In the genomic region with DNA sequence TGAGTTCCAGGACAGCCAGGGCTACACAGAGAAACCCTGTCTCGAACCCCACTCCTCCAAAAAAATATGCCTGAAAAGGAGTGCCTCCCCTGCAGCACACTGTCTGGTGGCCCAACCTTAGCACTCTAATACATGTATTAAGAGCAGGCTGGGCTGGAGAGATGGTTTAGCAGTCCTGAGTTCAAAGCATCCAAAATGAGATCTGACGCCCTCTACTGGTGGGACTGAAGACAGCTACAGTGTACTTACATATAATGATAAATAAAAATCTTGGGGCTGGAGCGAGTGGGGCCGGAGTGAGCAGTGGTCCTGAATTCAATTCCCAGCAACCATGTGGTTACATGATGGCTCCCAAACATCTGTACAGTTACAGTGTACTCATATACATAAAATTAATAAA, we compare ENCODE assay signal across 10 mouse cellular contexts. TPM values are rescaled to one million over a fixed set of nuclear protein-coding genes. Genes with fewer than 3 reads are reported as not detected.
DNase-seq lines count a peak whose midpoint lies in the region; ATAC-seq and TF ChIP-seq lines count a peak whose summit lies in the region.
"Had no signal": no experiment of that assay in that cellular context is flagged by ENCODE, and none has a peak within 500 bp of the region (broad histone marks: within the 10 kb centered on the region; RNA-seq: fewer than 3 reads in every experiment).

No protein-coding gene starts in this region.

- no peak overlapping the region for H3K9ac ChIP-seq in forebrain, embryonic 16.5 days (replicated peaks; ENCODE audit: low read depth, low read length)
- H3K9ac ChIP-seq: hindbrain, embryonic 14.5 days had no signal

- peaks cover 44% of the 10 kb centered on the region for H3K4me1 ChIP-seq in E14TG2a.4 (replicated peaks; ENCODE audit: low read depth, low read length)
- peaks cover 21% of the 10 kb centered on the region for H3K4me1 ChIP-seq in forebrain, embryonic 16.5 days (replicated peaks; ENCODE audit: control insufficient read depth, insufficient read depth, low read length)

- no peak overlapping the region for H3K4me3 ChIP-seq in layer of hippocampus, adult 2 months
- H3K4me3 ChIP-seq in E14TG2a.4 (replicated peaks; ENCODE audit: low read length), result no peak overlapping the region
- H3K4me3 ChIP-seq in forebrain, embryonic 16.5 days (replicated peaks; ENCODE audit: low read length), result no peak overlapping the region
- H3K4me3 ChIP-seq: limb, embryonic 10.5 days had no signal

- H3K4me2 ChIP-seq in forebrain, embryonic 16.5 days (ENCODE audit: low read length), result no peak overlapping the region
- H3K4me2 ChIP-seq: hindbrain, embryonic 14.5 days had no signal

- no peak overlapping the region for H3K27ac ChIP-seq in layer of hippocampus, adult 2 months
- H3K27ac ChIP-seq in forebrain, embryonic 16.5 days (ENCODE audit: low read length), result no peak overlapping the region
- H3K27ac ChIP-seq: hindbrain, embryonic 14.5 days; limb, embryonic 10.5 days had no signal

- DNase-seq in layer of hippocampus, adult 2 months (ENCODE audit: low spot score in 2 of 2), result no peak
- no peak for DNase-seq in layer of hippocampus, adult 18-20 months (ENCODE audit: low spot score in 2 of 2)
- peak; percentile 13 for DNase-seq in c-Kit-negative CD71-positive TER-119-positive erythroid progenitor cells, embryonic 14.5 days (ENCODE audit: low read depth, low spot score)
- DNase-seq in gastrocnemius, postnatal 14 days, result no peak
- DNase-seq in adrenal gland, postnatal 36 days, result no peak

- peaks cover 3% of the 10 kb centered on the region for H3K27me3 ChIP-seq in E14TG2a.4 (ENCODE audit: insufficient read depth, low read length)
- no peaks in the 10 kb centered on the region for H3K27me3 ChIP-seq in forebrain, embryonic 16.5 days (replicated peaks; ENCODE audit: control insufficient read depth, insufficient read depth, low read length)

- TF ChIP-seq CTCF in layer of hippocampus, adult 2 months (conservative IDR thresholded peaks at IDR 0.05), result peak; percentile 74
- peak; percentile 74 for TF ChIP-seq CTCF in E14TG2a.4 (conservative IDR thresholded peaks at IDR 0.05; ENCODE audit: low read length)

- intact Hi-C loops in gastrocnemius, postnatal 14 days (cut with DNase I; ENCODE audit: low total_unique reads), result no loop called here

- no peaks in the 10 kb centered on the region for H3K9me3 ChIP-seq in E14TG2a.4 (ENCODE audit: low read length)
- no peaks in the 10 kb centered on the region for H3K9me3 ChIP-seq in forebrain, embryonic 16.5 days (ENCODE audit: control insufficient read depth, low read length)
- H3K9me3 ChIP-seq: limb, embryonic 10.5 days had no signal

- 67% methylated on average over 4 of the region's 4 CpGs for WGBS in forebrain, embryonic 16.5 days

- peaks cover 20% of the 10 kb centered on the region for H3K36me3 ChIP-seq in E14TG2a.4 (ENCODE audit: insufficient read depth, low read length)
- no peaks in the 10 kb centered on the region for H3K36me3 ChIP-seq in forebrain, embryonic 16.5 days (ENCODE audit: control insufficient read depth, insufficient read depth)

- peak; percentile 17; the same call in 1 of the 2 replicates for ATAC-seq in neutrophil, adult 5-6 weeks (ENCODE audit: extremely low read depth, insufficient number of reproducible peaks, low FRiP score, poor library complexity, severe bottlenecking)
- no peak for ATAC-seq in forebrain, embryonic 16.5 days

RNA-seq across cellular contexts. Expression of gene Atp8b2, which starts 3.6 kb away (rescaled TPM):
- total RNA-seq in layer of hippocampus, adult 2 months (2021), result 10 to 100 TPM; 79.1 to 94.6 TPM
- 10 to 100 TPM; 88.0 to 91.6 TPM for total RNA-seq in layer of hippocampus, adult 18-20 months (2021)
- total RNA-seq in neutrophil, adult 5-6 weeks (2017), result 37.9 and 45.4 TPM in 2 replicates
- total RNA-seq in gastrocnemius, postnatal 14 days (2021), result 10 to 100 TPM; 20.6 to 28.7 TPM
- total RNA-seq in adrenal gland, postnatal 36 days (2021), result 10 to 100 TPM; 31.3 to 49.4 TPM
- 11.0 and 14.1 TPM in 2 replicates for polyA plus RNA-seq in forebrain, embryonic 16.5 days (2015; fragmentation: Nextera tagmentation; extraction: Ambion mirVana)

RNA-seq across cellular contexts. Expression of gene Hax1, which starts 31.6 kb away (rescaled TPM):
- 10 to 100 TPM; 89.8 to 91.8 TPM for total RNA-seq in layer of hippocampus, adult 2 months (2021)
- total RNA-seq in layer of hippocampus, adult 18-20 months (2021), result 10 to 100 TPM; 91.7 to 93.8 TPM
- 56.1 and 62.5 TPM in 2 replicates for total RNA-seq in neutrophil, adult 5-6 weeks (2017)
- total RNA-seq in gastrocnemius, postnatal 14 days (2021), result 10 to 100 TPM; 45.2 to 50.2 TPM
- total RNA-seq in adrenal gland, postnatal 36 days (2021), result 100 to 1,000 TPM; 159 to 161 TPM
- polyA plus RNA-seq in forebrain, embryonic 16.5 days (2015; fragmentation: Nextera tagmentation; extraction: Ambion mirVana), result 134 and 145 TPM in 2 replicates

RNA-seq across cellular contexts. Expression of gene Il6ra, which starts 54.0 kb away (rescaled TPM):
- 1 to 10 TPM; 5.9 to 6.1 TPM for total RNA-seq in layer of hippocampus, adult 2 months (2021)
- total RNA-seq in layer of hippocampus, adult 18-20 months (2021), result 1 to 10 TPM; 6.5 to 7.2 TPM
- 46.4 and 50.0 TPM in 2 replicates for total RNA-seq in neutrophil, adult 5-6 weeks (2017)
- 1 to 10 TPM; 2.4 to 8.7 TPM for total RNA-seq in gastrocnemius, postnatal 14 days (2021)
- 10 to 100 TPM in 1 of 2 experiments, 1 to 10 TPM in 1; 7.4 to 12.9 TPM for total RNA-seq in adrenal gland, postnatal 36 days (2021)
- 0.54 and 0.88 TPM in 2 replicates for polyA plus RNA-seq in forebrain, embryonic 16.5 days (2015; fragmentation: Nextera tagmentation; extraction: Ambion mirVana)
